Mouse (Mus musculus) CH12.LX (cell line): ENCODE measurements around the gene Tmem82. TPM values are rescaled to one million over a fixed set of nuclear protein-coding genes. Genes with fewer than 3 reads are reported as not detected.

Experiments used
- DNase-seq: peaks from one replicate; pipeline ENCODE4 v3.0.0-alpha.2; 2013; ENCODE audit errors: extremely low read depth
- H3K27ac ChIP-seq: 2 replicates; pipeline ENCODE4 v1.5.1; 2012; ENCODE audit warnings: low read depth, mild to moderate bottlenecking, control low read depth, moderate library complexity; ENCODE audit not compliant: insufficient read depth
- H3K27me3 ChIP-seq: replicated peaks from 2 replicates; pipeline ENCODE3; 2012; ENCODE audit warnings: inconsistent platforms
- H3K36me3 ChIP-seq, 2 experiments: replicated peaks in 1 of 2; 2 replicates each; pipeline versions ENCODE3 to v1.6.1; 2012; ENCODE audit warnings: inconsistent platforms in 1 of 2, low read length in 1 of 2, mild to moderate bottlenecking in 1 of 2, mixed read lengths in 1 of 2, moderate library complexity in 1 of 2; ENCODE audit not compliant: control insufficient read depth in 1 of 2, insufficient read depth in 1 of 2
- H3K4me1 ChIP-seq, 2 experiments: 2 replicates each; pipeline ENCODE4 v1.6.1; 2012; ENCODE audit warnings: inconsistent platforms in 1 of 2, moderate library complexity in 1 of 2; ENCODE audit not compliant: insufficient read depth in 2 of 2, control insufficient read depth in 1 of 2
- H3K4me2 ChIP-seq: 2 replicates; pipeline ENCODE4 v1.6.1; 2012; ENCODE audit warnings: low read depth, mild to moderate bottlenecking, control low read depth; ENCODE audit not compliant: poor library complexity, insufficient read depth, severe bottlenecking
- H3K4me3 ChIP-seq, 3 experiments: fragments of 150-350 bp in 1 of 3; sonication (generic) in 1 of 3; replicated peaks in 1 of 3; 2 replicates each; pipeline versions ENCODE3 to v1.5.1; 2011 to 2012; ENCODE audit warnings: low read depth in 2 of 3, low read length in 2 of 3, mild to moderate bottlenecking in 2 of 3, moderate library complexity in 2 of 3, control low read depth in 1 of 3, improper control_type of control experiment in 1 of 3, inconsistent platforms in 1 of 3, mixed read lengths in 1 of 3; ENCODE audit not compliant: poor library complexity in 1 of 3
- H3K79me2 ChIP-seq: replicated peaks from 2 replicates; pipeline ENCODE4 v1.6.1; 2012; ENCODE audit warnings: mild to moderate bottlenecking, moderate library complexity; ENCODE audit not compliant: control insufficient read depth, poor library complexity, insufficient read depth, severe bottlenecking; ENCODE audit errors: extremely low read depth
- H3K9ac ChIP-seq: 2 replicates; pipeline ENCODE4 v1.6.1; 2012; ENCODE audit warnings: low read depth, mild to moderate bottlenecking, control low read depth, moderate library complexity; ENCODE audit not compliant: insufficient read depth
- H3K9me3 ChIP-seq: replicated peaks from 2 replicates; pipeline ENCODE3; 2012; ENCODE audit warnings: low read length, inconsistent platforms, mixed read lengths
- BHLHE40 ChIP-seq: IDR thresholded peaks from 2 replicates; pipeline ENCODE4 v1.6.1; 2011; ENCODE audit warnings: mild to moderate bottlenecking, low read depth, low read length, improper control_type of control experiment
- CHD1 ChIP-seq: IDR thresholded peaks from 2 replicates; pipeline ENCODE4 v1.6.1; 2012; ENCODE audit warnings: low read depth, low read length, improper control_type of control experiment, inconsistent platforms
- CHD2 ChIP-seq: IDR thresholded peaks from 2 replicates; pipeline ENCODE4 v1.6.1; 2011; ENCODE audit warnings: low read length, improper control_type of control experiment
- E2F4 ChIP-seq: IDR thresholded peaks from 2 replicates; pipeline ENCODE4 v1.6.1; 2011; ENCODE audit warnings: low read depth, low read length, improper control_type of control experiment; ENCODE audit not compliant: insufficient replicate concordance
- ELF1 ChIP-seq: IDR thresholded peaks from 2 replicates; pipeline ENCODE4 v1.6.1; 2014; ENCODE audit warnings: low read depth, mild to moderate bottlenecking, inconsistent platforms, low read length, improper control_type of control experiment
- GABPA ChIP-seq: IDR thresholded peaks from 2 replicates; pipeline ENCODE4 v1.6.1; 2012; ENCODE audit warnings: low read depth, low read length, improper control_type of control experiment, inconsistent platforms; ENCODE audit not compliant: insufficient replicate concordance
- IRF4 ChIP-seq: IDR thresholded peaks from 2 replicates; pipeline ENCODE4 v1.6.1; 2014; ENCODE audit warnings: low read depth, mild to moderate bottlenecking, inconsistent platforms, low read length, improper control_type of control experiment
- JUN ChIP-seq: IDR thresholded peaks from 2 replicates; pipeline ENCODE4 v1.6.1; 2011; ENCODE audit warnings: low read depth, mild to moderate bottlenecking, low read length, improper control_type of control experiment, moderate library complexity; ENCODE audit not compliant: insufficient read depth
- MAFK ChIP-seq: IDR thresholded peaks from 2 replicates; pipeline ENCODE4 v1.6.1; 2011; ENCODE audit warnings: low read length, improper control_type of control experiment; ENCODE audit not compliant: insufficient replicate concordance
- MAX ChIP-seq: IDR thresholded peaks from 2 replicates; pipeline ENCODE4 v1.6.1; 2011; ENCODE audit warnings: low read length, improper control_type of control experiment
- MAZ ChIP-seq: IDR thresholded peaks from 2 replicates; pipeline ENCODE4 v1.6.1; 2012; ENCODE audit warnings: low read depth, mild to moderate bottlenecking, inconsistent platforms, low read length, improper control_type of control experiment, moderate library complexity
- MEF2A ChIP-seq: IDR thresholded peaks from 2 replicates; pipeline ENCODE4 v1.6.1; 2014; ENCODE audit warnings: low read depth, mild to moderate bottlenecking, inconsistent platforms, low read length, improper control_type of control experiment, borderline replicate concordance
- MXI1 ChIP-seq: IDR thresholded peaks from 2 replicates; pipeline ENCODE4 v1.6.1; 2011; ENCODE audit warnings: mild to moderate bottlenecking, low read depth, low read length, improper control_type of control experiment
- MYC ChIP-seq: IDR thresholded peaks from 2 replicates; pipeline ENCODE4 v1.6.1; 2011; ENCODE audit warnings: low read depth, mild to moderate bottlenecking, improper control_type of control experiment, low read length
- NELFE ChIP-seq: IDR thresholded peaks from 2 replicates; pipeline ENCODE4 v1.6.1; 2011; ENCODE audit warnings: low read depth, low read length, improper control_type of control experiment
- NRF1 ChIP-seq: IDR thresholded peaks from 2 replicates; pipeline ENCODE4 v1.6.1; 2014; ENCODE audit warnings: low read depth, mild to moderate bottlenecking, inconsistent platforms, low read length, improper control_type of control experiment, moderate library complexity
- PAX5 ChIP-seq: IDR thresholded peaks from 2 replicates; pipeline ENCODE4 v1.6.1; 2012; ENCODE audit warnings: low read length, inconsistent platforms, mixed read lengths
- POLR2A ChIP-seq: IDR thresholded peaks from 2 replicates; pipeline ENCODE4 v1.6.1; 2011; ENCODE audit warnings: low read depth, mild to moderate bottlenecking, improper control_type of control experiment, low read length
- RAD21 ChIP-seq: IDR thresholded peaks from 2 replicates; pipeline ENCODE4 v1.6.1; 2011; ENCODE audit warnings: low read depth, mild to moderate bottlenecking, low read length, improper control_type of control experiment, moderate library complexity
- RCOR1 ChIP-seq: conservative IDR thresholded peaks from 2 replicates; pipeline ENCODE4 v1.6.1; 2012; ENCODE audit warnings: low read depth, mild to moderate bottlenecking, inconsistent platforms, low read length, improper control_type of control experiment
- SIN3A ChIP-seq: IDR thresholded peaks from 2 replicates; pipeline ENCODE4 v1.6.1; 2012; ENCODE audit warnings: low read length, improper control_type of control experiment, inconsistent platforms
- SMC3 ChIP-seq: IDR thresholded peaks from 2 replicates; pipeline ENCODE4 v1.6.1; 2011; ENCODE audit warnings: low read depth, low read length, improper control_type of control experiment
- TBP ChIP-seq: conservative IDR thresholded peaks from 2 replicates; pipeline ENCODE4 v1.6.1; 2011; ENCODE audit warnings: low read depth, low read length, improper control_type of control experiment
- USF1 ChIP-seq: IDR thresholded peaks from 2 replicates; pipeline ENCODE4 v1.6.1; 2014; ENCODE audit warnings: low read depth, mild to moderate bottlenecking, inconsistent platforms, low read length, improper control_type of control experiment
- USF2 ChIP-seq: conservative IDR thresholded peaks from 2 replicates; pipeline ENCODE4 v1.6.1; 2011; ENCODE audit warnings: low read depth, low read length, improper control_type of control experiment
- ZC3H11A ChIP-seq: IDR thresholded peaks from 2 replicates; pipeline ENCODE4 v1.6.1; 2012; ENCODE audit warnings: low read depth, mild to moderate bottlenecking, inconsistent platforms, low read length, improper control_type of control experiment
- ZMIZ1 ChIP-seq: IDR thresholded peaks from 2 replicates; pipeline ENCODE4 v1.6.1; 2012; ENCODE audit warnings: low read depth, mild to moderate bottlenecking, inconsistent platforms, low read length, improper control_type of control experiment
- dilution Hi-C: fragments of 300-500 bp; cut with MboI; formaldehyde crosslinking; loops from 2 replicates; pipeline ENCODE4 v1.14.3; 2020; ENCODE audit warnings: low sequenced_read_pairs; ENCODE audit not compliant: extremely low pct_unique_long_range_greater_than_20kb, extremely low pct_ligation_motif_present
- in situ Hi-C: fragments of 300-500 bp; cut with MboI; formaldehyde crosslinking; loops from 3 replicates; pipeline ENCODE4 v1.14.3; 2019; ENCODE audit warnings: low sequenced_read_pairs, low pct_ligation_motif_present, low pct_unique_long_range_greater_than_20kb, mixed read lengths
- polyA plus RNA-seq: library from polyadenylated mRNA; unstranded; fragments of >175 nt; gene quantifications from 2 replicates; pipeline ENCODE4 v1.2.1, GENCODE M21; 2012; ENCODE audit warnings: low read depth; ENCODE audit not compliant: insufficient read length
- total RNA-seq, 2 experiments: library from RNA; depleted of rRNA; stranded (reverse); fragments of 300-350 nt in 1 of 2; fragments of >200 nt in 1 of 2; gene quantifications; 2 replicates each; pipeline ENCODE4 v1.2.3; 2012 to 2014

Tmem82 gene
- total and polyA plus RNA-seq, 3 experiments, result 0.68 to 5.2 (median 2.7) TPM

- peak overlapping the region in 1 of 3 experiments; percentile 31 for H3K4me3 ChIP-seq
- H3K27ac ChIP-seq, result peak overlapping the region; percentile 94
- TF ChIP-seq ELF1, result no peak
- no peak for TF ChIP-seq RCOR1
- TF ChIP-seq RAD21, result no peak
- no peak for TF ChIP-seq ZC3H11A
- TF ChIP-seq NELFE, result no peak; the same call in 1 of the 2 replicates
- no peak for TF ChIP-seq PAX5
- no peak for TF ChIP-seq E2F4
- TF ChIP-seq BHLHE40, result no peak
- TF ChIP-seq MXI1, result no peak
- no peak for TF ChIP-seq MEF2A
- TF ChIP-seq GABPA, result no peak
- no peak for TF ChIP-seq JUN
- TF ChIP-seq, all 38 proteins: peak for 0
- dilution Hi-C loops (no loop called here), in situ Hi-C loops (no loop called here)
- Histone ChIP-seq H3K27me3 (no peaks in the 10 kb centered on the region), H3K36me3 (peaks cover 41 to 61% of the 10 kb centered on the region in 2 experiments), H3K4me2 (peak overlapping the region; percentile 65), H3K4me1 (peaks cover 23 to 53% of the 10 kb centered on the region in 2 experiments), H3K9me3 (no peaks in the 10 kb centered on the region), H3K79me2 (no peaks in the 10 kb centered on the region), H3K9ac (peak overlapping the region; percentile 18; the same call in 1 of the 2 replicates)
- DNase-seq, result no peak
These were observed 7.5 kb upstream of the Tmem82 start for GRCm38 (mm10) chr4:141625774-141626550.

GRCm38 (mm10) chr4:141624983-141625773 is 6.7 kb upstream of the Tmem82 start:
- Histone ChIP-seq H3K27ac (peak overlapping the region; percentile 94), H3K36me3 (peaks cover 33 to 54% of the 10 kb centered on the region in 2 experiments), H3K4me1 (peaks cover 23 to 57% of the 10 kb centered on the region in 2 experiments), H3K4me2 (peak overlapping the region; percentile 65), H3K27me3 (no peaks in the 10 kb centered on the region), H3K9ac (peak overlapping the region; percentile 25), H3K79me2 (no peaks in the 10 kb centered on the region), H3K4me3 (no peak overlapping the region), H3K9me3 (no peaks in the 10 kb centered on the region)
- peak; percentile 95 for DNase-seq
- in situ Hi-C loops, result no loop called here
- dilution Hi-C loops, result no loop called here
- TF ChIP-seq MAZ (peak; percentile 39), ZMIZ1 (no peak), MAX (peak; percentile 56), USF2 (no peak), CHD2 (peak; percentile 58), MYC (0 out of 2 replicates have a peak, but pooled peaks have one; percentile 25), E2F4 (no peak), GABPA (no peak), MEF2A (peak; percentile 79), CHD1 (no peak; the same call in 1 of the 2 replicates), TBP (0 out of 2 replicates have a peak, but pooled peaks have one; percentile 19), SMC3 (peak; percentile 62), NRF1 (no peak), POLR2A (peak; percentile 53; the same call in 1 of the 2 replicates), SIN3A (peak; percentile 59; the same call in 1 of the 2 replicates), NELFE (peak; percentile 62; the same call in 1 of the 2 replicates), JUN (no peak), BHLHE40 (peak; percentile 95), USF1 (no peak), MAFK (no peak), IRF4 (peak; percentile 65), ELF1 (peak; percentile 89)
